Mouse (Mus musculus) erythroid progenitor cell, adult 5-6 weeks (primary cell): ENCODE measurements around the gene Gm7145. TPM values are rescaled to one million over a fixed set of nuclear protein-coding genes. Genes with fewer than 3 reads are reported as not detected.
"Not testable (repeated sequence)": the region's sequence is repeated elsewhere in the genome, so short reads cannot be mapped to it uniquely, and the experiment has no call there.

ENCODE experiments used
- ATAC-seq: replicated peaks from 2 replicates; pipeline ENCODE4 v1.8.0; 2016; ENCODE audit warnings: moderate number of reproducible peaks, mild to moderate bottlenecking, moderate TSS enrichment, inconsistent platforms; ENCODE audit not compliant: poor library complexity, low FRiP score, severe bottlenecking
- total RNA-seq, 2 experiments: library from RNA; stranded (forward) in 1 of 2; stranded (reverse) in 1 of 2; fragments of 150-400 nt in 1 of 2; fragments of 186-747, 209-891 nt in 1 of 2; gene quantifications; 2 replicates each; pipeline versions ENCODE4 v1.2.3 to v1.2.4; 2015 to 2017; ENCODE audit warnings: low replicate concordance in 2 of 2

Gm7145 gene
- total RNA-seq (2015; ENCODE audit: low replicate concordance) (not detected in 2 replicates), total RNA-seq (2017; ENCODE audit: low replicate concordance) (not detected in 2 replicates)

- ATAC-seq, result no peak
Measured at GRCm38 (mm10) chr1:117965639-117966038, at the start of gene Gm7145. Gene Gm7145 (plus strand): TSS chr1:117965939.

DNA sequence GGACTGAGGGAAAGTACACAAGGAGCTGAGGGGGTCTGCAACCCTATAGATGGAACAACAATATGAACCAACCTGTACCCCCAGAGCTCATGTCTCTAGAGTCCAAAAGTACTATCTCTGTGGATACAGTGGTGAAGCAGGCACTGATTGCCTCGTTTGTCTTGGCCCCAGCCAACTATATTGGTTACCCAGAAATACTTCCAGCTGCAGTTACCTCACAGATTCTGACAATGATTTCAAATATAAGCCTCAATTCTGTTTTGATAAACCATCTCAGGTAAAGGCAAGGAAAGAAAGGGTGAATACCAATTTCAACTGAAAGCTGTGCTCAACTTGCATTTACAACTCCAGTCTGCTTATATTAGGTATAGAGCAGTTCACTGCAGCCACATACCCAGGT, 38.0 kb upstream of the Gm7145 start, which contains the start of gene Gm28168:
Gene Gm28168, plus strand, starts transcription at position 301 of the 400 bp plus-strand sequence.
- ATAC-seq, result not testable (repeated sequence)

DNA sequence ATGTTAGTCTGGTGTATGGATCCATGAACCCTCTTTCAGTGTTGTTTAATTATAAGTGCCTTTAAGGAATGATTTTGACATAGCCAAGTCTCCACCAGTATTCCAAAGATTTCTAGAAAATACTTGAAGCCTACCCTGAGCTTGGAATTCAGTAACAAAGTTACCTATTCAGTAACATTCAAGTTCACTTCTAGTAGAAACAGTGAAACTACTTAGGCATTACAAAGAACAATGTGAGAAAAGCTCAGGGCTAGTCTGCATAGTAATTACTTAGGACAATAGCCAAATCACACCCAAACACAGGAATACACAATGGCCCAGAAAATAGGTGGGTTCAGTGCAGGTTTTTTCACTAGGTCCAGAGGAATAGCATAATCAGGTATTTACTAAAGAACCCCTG, 38.1 kb downstream of the Gm7145 start:
- not testable (repeated sequence) for ATAC-seq

GRCm38 (mm10) chr1:118012736-118013135, 47.0 kb downstream of the Gm7145 start:
- ATAC-seq, result not testable (repeated sequence)

Other genes with a start within 250 kb of the Gm7145 start
- not detected in 2 replicates for gene B020011L13Rik, start 184.8 kb upstream of the Gm7145 start, total RNA-seq (2015; ENCODE audit: low replicate concordance)
- not detected in 2 replicates for gene B020011L13Rik, start 184.8 kb upstream of the Gm7145 start, total RNA-seq (2017; ENCODE audit: low replicate concordance)
- not detected in 2 replicates for gene Gm28360, start 135.9 kb upstream of the Gm7145 start, total RNA-seq (2015; ENCODE audit: low replicate concordance)
- not detected in 2 replicates for gene Gm28360, start 135.9 kb upstream of the Gm7145 start, total RNA-seq (2017; ENCODE audit: low replicate concordance)
- not detected in 2 replicates for gene Gm28168, start 37.9 kb upstream of the Gm7145 start, total RNA-seq (2015; ENCODE audit: low replicate concordance)
- gene Gm28168, start 37.9 kb upstream of the Gm7145 start, total RNA-seq (2017; ENCODE audit: low replicate concordance), result not detected in 2 replicates
- gene Gm29106, start 210.6 kb downstream of the Gm7145 start, total RNA-seq (2015; ENCODE audit: low replicate concordance), result not detected in 2 replicates
- gene Gm29106, start 210.6 kb downstream of the Gm7145 start, total RNA-seq (2017; ENCODE audit: low replicate concordance), result 0.08 TPM in 1 of 2 replicates, not detected in the other